Mouse (Mus musculus) intestine, embryonic 14.5 days (tissue): ENCODE measurements around the gene Gpank1. TPM values are rescaled to one million over a fixed set of nuclear protein-coding genes. Genes with fewer than 3 reads are reported as not detected.

ENCODE experiments used
- ATAC-seq: fragments of 200-750 bp; cut with Nextera tagmentation; replicated peaks from 2 replicates; pipeline ENCODE4 v1.8.0; 2017; ENCODE audit warnings: low read depth, moderate number of reproducible peaks, moderate TSS enrichment, moderate library complexity; ENCODE audit not compliant: low FRiP score, low TSS enrichment
- DNase-seq: peaks from one replicate; pipeline ENCODE4 v3.0.0-alpha.2; 2018; ENCODE audit warnings: low spot score
- H3K27ac ChIP-seq: fragments of 300-500 bp; sonication (generic); 2 replicates; pipeline ENCODE4 v1.5.1; 2014; ENCODE audit warnings: low read depth, mild to moderate bottlenecking, control low read depth
- H3K27me3 ChIP-seq: fragments of 300-500 bp; sonication (generic); replicated peaks from 2 replicates; pipeline ENCODE4 v1.6.1; 2014; ENCODE audit warnings: low read length, control low read depth; ENCODE audit not compliant: control insufficient read depth, insufficient read depth
- H3K36me3 ChIP-seq: fragments of 300-500 bp; sonication (generic); 2 replicates; pipeline ENCODE4 v1.6.1; 2014; ENCODE audit warnings: low read length, control low read depth; ENCODE audit not compliant: control insufficient read depth, insufficient read depth
- H3K4me1 ChIP-seq: fragments of 300-500 bp; sonication (generic); replicated peaks from 2 replicates; pipeline ENCODE4 v1.6.1; 2014; ENCODE audit warnings: low read length, control low read depth, mixed read lengths; ENCODE audit not compliant: control insufficient read depth, insufficient read depth
- H3K4me2 ChIP-seq: fragments of 300-500 bp; sonication (generic); 2 replicates; pipeline ENCODE4 v1.6.1; 2014; ENCODE audit warnings: low read length
- H3K4me3 ChIP-seq: fragments of 300-500 bp; sonication (generic); 2 replicates; pipeline ENCODE4 v1.5.1; 2014; ENCODE audit warnings: low read depth, low read length, control low read depth, mixed read lengths
- H3K9ac ChIP-seq: fragments of 300-500 bp; sonication (generic); 2 replicates; pipeline ENCODE4 v1.6.1; 2014; ENCODE audit warnings: mild to moderate bottlenecking, low read length
- H3K9me3 ChIP-seq: fragments of 300-500 bp; sonication (generic); 2 replicates; pipeline ENCODE4 v1.6.1; 2016; ENCODE audit warnings: low read length, control low read depth; ENCODE audit not compliant: control insufficient read depth
- WGBS: fragments of 180-500 bp; shearing (Covaris S2); extraction: QIAGEN DNeasy Blood & Tissue Kit; methylation state at CpG from one replicate; pipeline ENCODE4 v1.1.7; 2014; 5-methylcytosine and 5-hydroxymethylcytosine counted together
- polyA plus RNA-seq: library from polyadenylated mRNA; unstranded; fragments of >200 nt; fragmentation: Nextera tagmentation; extraction: Ambion mirVana; gene quantifications from 2 replicates; pipeline ENCODE4 v1.2.1, GENCODE M21; 2014

The Gpank1 gene
- polyA plus RNA-seq, 1 experiment from 2014 or later = 19.7 TPM

DNA sequence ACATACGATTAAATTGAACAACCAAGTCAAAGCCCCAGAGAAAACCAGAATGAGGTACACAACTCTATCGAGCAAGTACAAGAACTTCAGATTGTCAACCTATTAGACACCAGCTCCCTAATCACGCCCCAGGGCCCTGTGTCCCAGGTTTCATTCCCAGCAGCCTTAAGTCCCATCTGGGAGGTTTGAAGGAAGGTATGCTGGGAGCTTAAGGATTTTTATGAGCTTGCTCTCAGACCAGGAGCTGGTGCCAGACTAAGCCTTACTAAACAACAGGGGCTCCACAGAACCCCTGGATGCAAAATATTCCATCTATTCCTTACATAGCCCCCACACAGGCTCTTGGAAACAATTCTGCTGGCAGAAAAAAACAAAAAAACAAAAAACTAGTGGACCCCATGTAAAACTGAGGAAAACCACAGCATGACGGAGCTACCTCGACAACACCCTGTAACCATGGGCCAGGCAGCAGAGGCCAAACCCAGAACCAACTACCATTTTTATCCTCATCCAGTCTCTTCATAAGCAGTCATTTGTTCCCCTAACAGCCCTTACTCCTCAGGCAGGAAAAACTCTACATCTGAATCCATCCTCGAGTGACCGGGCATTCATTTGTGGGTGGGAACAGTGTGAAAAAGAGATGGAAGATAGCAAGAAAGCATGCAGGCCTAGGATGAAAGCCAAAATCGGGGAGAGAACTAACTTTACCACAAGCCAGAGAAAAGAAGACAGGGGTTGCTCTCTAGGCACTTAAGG lies 42.2 kb downstream of the Gpank1 start:
- WGBS = 13% methylated on average over 8 of the region's 8 CpGs
- Histone ChIP-seq H3K4me1 (peaks cover 19% of the 10 kb centered on the region), H3K4me3 (peak overlapping the region; percentile 65), H3K4me2 (peak overlapping the region; percentile 98), H3K27ac (peak overlapping the region; percentile 85), H3K9ac (peak overlapping the region; percentile 87), H3K9me3 (no peaks in the 10 kb centered on the region), H3K36me3 (peaks cover 41% of the 10 kb centered on the region), H3K27me3 (no peaks in the 10 kb centered on the region)
- ATAC-seq (no peak), DNase-seq (no peak)

GRCm38 (mm10) chr17:35164218-35164567 lies 42.9 kb downstream of the Gpank1 start:
- peak overlapping the region; percentile 98 for H3K4me2 ChIP-seq
- H3K36me3 ChIP-seq = peaks cover 34% of the 10 kb centered on the region
- ATAC-seq (no peak), DNase-seq (peak; percentile 76)
- H3K9me3 ChIP-seq = no peaks in the 10 kb centered on the region
- peak overlapping the region; percentile 87 for H3K9ac ChIP-seq
- WGBS = under 1% methylated on average over 27 of the region's 28 CpGs
- peak overlapping the region; percentile 65 for H3K4me3 ChIP-seq
- peaks cover 19% of the 10 kb centered on the region for H3K4me1 ChIP-seq
- peak overlapping the region; percentile 85 for H3K27ac ChIP-seq
- no peaks in the 10 kb centered on the region for H3K27me3 ChIP-seq

- under 1% methylated on average over 79 of the region's 89 CpGs for WGBS
- peak within 1 kb of the TSS; percentile 99 for H3K27ac ChIP-seq
- no peaks in the 10 kb centered on the region for H3K9me3 ChIP-seq
- peaks cover 19% of the 10 kb centered on the region for H3K4me1 ChIP-seq
- H3K27me3 ChIP-seq = no peaks in the 10 kb centered on the region
- H3K36me3 ChIP-seq = peaks cover 28% of the 10 kb centered on the region
- peak within 1 kb of the TSS; percentile 87 for H3K9ac ChIP-seq
- ATAC-seq (peak; percentile 94), DNase-seq (peak; percentile 98)
- peak within 1 kb of the TSS; percentile 98 for H3K4me2 ChIP-seq
- H3K4me3 ChIP-seq = peak within 1 kb of the TSS; percentile 65
These were observed 43.6 kb downstream of the Gpank1 start, which contains the start of gene Prrc2a for GRCm38 (mm10) chr17:35164568-35165450. Prrc2a (minus strand) TSS chr17:35164897.

- Histone ChIP-seq H3K27me3 (no peaks in the 10 kb centered on the region), H3K4me2 (peak overlapping the region; percentile 65), H3K27ac (peak overlapping the region; percentile 99), H3K4me1 (peaks cover 19% of the 10 kb centered on the region), H3K9me3 (no peaks in the 10 kb centered on the region), H3K36me3 (peaks cover 20% of the 10 kb centered on the region), H3K4me3 (peak overlapping the region; percentile 65), H3K9ac (peak overlapping the region; percentile 58)
- ATAC-seq = peak; percentile 85
- DNase-seq = no peak
- WGBS = 20% methylated on average over 12 of the region's 12 CpGs
These were observed 44.3 kb downstream of the Gpank1 start for GRCm38 (mm10) chr17:35165451-35166155.

DNA sequence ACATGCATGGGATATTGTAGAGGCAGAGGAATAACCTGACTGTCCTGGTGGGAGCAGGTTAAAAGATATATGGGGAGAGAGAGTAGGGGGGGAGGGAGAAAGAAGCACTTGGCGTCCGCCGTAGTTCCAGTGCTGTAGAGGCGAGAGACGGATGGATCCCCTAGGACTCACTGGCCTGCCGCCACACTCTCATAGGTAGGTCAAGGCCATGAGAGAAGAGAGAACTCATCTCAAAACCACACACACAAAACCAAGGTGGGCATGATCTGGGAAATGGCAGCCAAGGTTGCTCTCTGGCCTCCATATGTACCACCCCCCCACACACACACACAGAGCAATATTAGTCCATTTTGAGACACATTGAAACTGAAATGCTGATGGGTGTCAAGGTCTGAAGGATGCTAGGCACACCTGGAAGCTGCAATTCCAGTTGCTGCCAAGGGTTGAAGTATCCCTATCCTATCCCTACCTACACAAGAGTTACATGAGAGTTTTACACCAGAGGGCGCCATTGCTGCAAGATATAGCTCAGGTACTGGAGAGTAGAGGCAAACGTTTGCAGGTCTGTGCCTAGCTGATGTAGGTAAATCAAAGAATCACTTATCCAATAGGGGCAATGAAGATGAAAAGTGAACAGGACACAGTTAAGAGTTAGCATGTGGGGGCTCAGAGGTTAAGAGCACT lies 45.2 kb downstream of the Gpank1 start:
- Histone ChIP-seq H3K4me2 (peak overlapping the region; percentile 65), H3K9ac (no peak overlapping the region; the same call in 1 of the 2 replicates), H3K4me3 (no peak overlapping the region), H3K36me3 (peaks cover 11% of the 10 kb centered on the region), H3K27me3 (no peaks in the 10 kb centered on the region), H3K27ac (peak overlapping the region; percentile 99), H3K9me3 (no peaks in the 10 kb centered on the region), H3K4me1 (peaks cover 19% of the 10 kb centered on the region)
- DNase-seq = no peak
- ATAC-seq = no peak
- WGBS = 61% methylated on average over 8 of the region's 8 CpGs

- Histone ChIP-seq H3K27ac (no peak overlapping the region), H3K4me3 (no peak overlapping the region), H3K9ac (no peak overlapping the region), H3K9me3 (no peaks in the 10 kb centered on the region), H3K27me3 (no peaks in the 10 kb centered on the region), H3K36me3 (0 out of 2 replicates have a peak, but pooled peaks cover 1% of the 10 kb centered on the region), H3K4me2 (no peak overlapping the region), H3K4me1 (peaks cover 15% of the 10 kb centered on the region)
- WGBS = 87% methylated on average over 7 of the region's 7 CpGs
- no peak for DNase-seq
- no peak for ATAC-seq
These were observed 46.5 kb downstream of the Gpank1 start for GRCm38 (mm10) chr17:35167794-35168193.

DNA sequence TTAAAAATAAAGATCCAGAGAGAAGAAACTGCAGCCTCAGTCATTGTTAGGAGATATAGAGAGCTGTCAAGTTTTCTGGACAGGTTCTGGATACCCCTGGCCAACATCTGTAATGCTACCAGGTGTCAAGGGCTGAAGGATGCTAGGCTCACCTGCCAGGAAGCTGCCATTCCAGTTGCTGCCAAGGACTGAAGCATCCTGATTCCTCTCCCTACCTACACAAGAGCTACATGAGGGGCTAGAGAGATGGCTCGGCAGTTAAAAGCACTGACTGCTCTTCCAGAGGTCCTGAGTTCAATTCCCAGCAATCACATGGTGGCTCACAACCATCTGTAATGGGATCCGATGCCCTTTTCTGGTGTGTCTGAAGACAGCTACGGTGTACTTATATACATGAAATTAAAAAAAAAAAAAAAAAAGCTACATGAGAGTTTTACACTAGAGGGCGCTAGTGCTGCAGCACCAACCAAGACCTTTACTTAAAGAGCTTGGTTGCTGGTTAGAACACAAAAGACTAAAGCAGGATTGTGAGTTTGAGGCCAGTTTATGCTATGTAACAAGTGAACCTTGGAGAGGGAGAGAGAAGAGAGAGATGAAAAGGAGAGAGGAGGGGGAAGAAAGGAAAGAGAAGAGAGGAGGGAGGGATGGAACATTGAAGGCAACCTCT lies 47.4 kb downstream of the Gpank1 start:
- DNase-seq = no peak
- no peak for ATAC-seq
- H3K27ac ChIP-seq = no peak overlapping the region

More for the DNA sequence above, 47.4 kb downstream of the Gpank1 start:
- no peak overlapping the region for H3K9ac ChIP-seq
- no peaks in the 10 kb centered on the region for H3K9me3 ChIP-seq
- no peak overlapping the region for H3K4me3 ChIP-seq
- H3K4me2 ChIP-seq = no peak overlapping the region
- peaks cover 9% of the 10 kb centered on the region; the same call in 1 of the 2 replicates for H3K4me1 ChIP-seq
- no peaks in the 10 kb centered on the region for H3K27me3 ChIP-seq
- 21% methylated on average over 4 of the region's 4 CpGs for WGBS
- H3K36me3 ChIP-seq = no peaks in the 10 kb centered on the region
